Mouse (Mus musculus): ENCODE results near the gene Dst. TPM values are rescaled to one million over a fixed set of nuclear protein-coding genes. Genes with fewer than 3 reads are reported as not detected.

Dst gene
- total and polyA plus RNA-seq, 3 experiments = 9.1 to 28.0 (median 20.5) TPM

GRCm38 (mm10) chr1:34002321-34002720 lies 94.3 kb downstream of the Dst start:
- no peaks in the 10 kb centered on the region for H3K9me3 ChIP-seq (replicated peaks; ENCODE audit: low read length)
- TF ChIP-seq ZNF384 (IDR thresholded peaks at IDR 0.05; ENCODE audit: low read depth, low read length) = no peak
- TF ChIP-seq RCOR1 (conservative IDR thresholded peaks at IDR 0.05; ENCODE audit: low read depth, low read length) = no peak
- TF ChIP-seq UBTF (IDR thresholded peaks at IDR 0.05; ENCODE audit: low read depth, low read length) = no peak
- TF ChIP-seq CHD2 (IDR thresholded peaks at IDR 0.05; ENCODE audit: low read length) = no peak
- TF ChIP-seq RAD21 (IDR thresholded peaks at IDR 0.05; ENCODE audit: low read depth, low read length) = no peak
- no peak for TF ChIP-seq MAX (IDR thresholded peaks at IDR 0.05; ENCODE audit: low read length)
- TF ChIP-seq POLR2AphosphoS2 (IDR thresholded peaks at IDR 0.05; ENCODE audit: low read depth, low read length) = no peak
- no peak for TF ChIP-seq MYC (IDR thresholded peaks at IDR 0.05; ENCODE audit: low read depth, low read length)
- no peak for TF ChIP-seq ZMIZ1 (IDR thresholded peaks at IDR 0.05; ENCODE audit: low read depth, low read length)
- no peak for TF ChIP-seq PAX5 (IDR thresholded peaks at IDR 0.05; ENCODE audit: low read length)
- no peak for TF ChIP-seq USF1 (IDR thresholded peaks at IDR 0.05; ENCODE audit: low read depth, low read length)
- no peak for TF ChIP-seq TBP (conservative IDR thresholded peaks at IDR 0.05; ENCODE audit: low read depth, low read length)
- no peak for TF ChIP-seq JUND (conservative IDR thresholded peaks at IDR 0.05; ENCODE audit: low read depth, low read length)
- TF ChIP-seq IRF4 (IDR thresholded peaks at IDR 0.05; ENCODE audit: low read depth, low read length) = no peak
- TF ChIP-seq GABPA (IDR thresholded peaks at IDR 0.05; ENCODE audit: insufficient replicate concordance, low read depth, low read length) = no peak
- DNase-seq (ENCODE audit: extremely low read depth) = no peak
- in situ Hi-C loops (cut with MboI; ENCODE audit: low pct_ligation_motif_present, low pct_unique_long_range_greater_than_20kb, low sequenced_read_pairs) (loop anchor here (10.0 kb wide), 1 partner anchor 162 kb away; no protein-coding TSS in a partner anchor), dilution Hi-C loops (cut with MboI; ENCODE audit: extremely low pct_ligation_motif_present, extremely low pct_unique_long_range_greater_than_20kb, low sequenced_read_pairs) (no loop called here)
- no peaks in the 10 kb centered on the region for H3K79me2 ChIP-seq (replicated peaks; ENCODE audit: control insufficient read depth, extremely low read depth, insufficient read depth, poor library complexity, severe bottlenecking)
- no peak overlapping the region for H3K4me3 ChIP-seq (replicated peaks in 1 of 3; ENCODE audit: low read depth in 2 of 3, low read length in 2 of 3, poor library complexity in 1 of 3)
- H3K4me2 ChIP-seq (ENCODE audit: insufficient read depth, low read depth, poor library complexity, severe bottlenecking) = no peak overlapping the region
- H3K27ac ChIP-seq (ENCODE audit: insufficient read depth, low read depth) = no peak overlapping the region
- H3K4me1 ChIP-seq (ENCODE audit: control insufficient read depth in 1 of 2, insufficient read depth in 2 of 2) = peaks cover 0 to 15% of the 10 kb centered on the region in 2 experiments; a peak in 2 of 4 replicates
- H3K9ac ChIP-seq (ENCODE audit: insufficient read depth, low read depth) = no peak overlapping the region
- H3K27me3 ChIP-seq (replicated peaks) = no peaks in the 10 kb centered on the region
- no peaks in the 10 kb centered on the region for H3K36me3 ChIP-seq (replicated peaks in 1 of 2; ENCODE audit: control insufficient read depth in 1 of 2, insufficient read depth in 1 of 2, low read length in 1 of 2)

- H3K4me2 ChIP-seq (ENCODE audit: insufficient read depth, low read depth, poor library complexity, severe bottlenecking) = no peak overlapping the region
- H3K79me2 ChIP-seq (replicated peaks; ENCODE audit: control insufficient read depth, extremely low read depth, insufficient read depth, poor library complexity, severe bottlenecking) = no peaks in the 10 kb centered on the region
- H3K9me3 ChIP-seq (replicated peaks; ENCODE audit: low read length) = no peaks in the 10 kb centered on the region
- no peak overlapping the region for H3K27ac ChIP-seq (ENCODE audit: insufficient read depth, low read depth)
- H3K27me3 ChIP-seq (replicated peaks) = no peaks in the 10 kb centered on the region
- no peak overlapping the region for H3K9ac ChIP-seq (ENCODE audit: insufficient read depth, low read depth)
- DNase-seq (ENCODE audit: extremely low read depth) = no peak
- dilution Hi-C loops (cut with MboI; ENCODE audit: extremely low pct_ligation_motif_present, extremely low pct_unique_long_range_greater_than_20kb, low sequenced_read_pairs) = no loop called here
- peaks cover 0 to 22% of the 10 kb centered on the region in 2 experiments; a peak in 2 of 4 replicates for H3K4me1 ChIP-seq (ENCODE audit: control insufficient read depth in 1 of 2, insufficient read depth in 2 of 2)
- in situ Hi-C loops (cut with MboI; ENCODE audit: low pct_ligation_motif_present, low pct_unique_long_range_greater_than_20kb, low sequenced_read_pairs) = loop anchor here (10.0 kb wide), 1 partner anchor 162 kb away; no protein-coding TSS in a partner anchor
- H3K36me3 ChIP-seq (replicated peaks in 1 of 2; ENCODE audit: control insufficient read depth in 1 of 2, insufficient read depth in 1 of 2, low read length in 1 of 2) = peaks cover 0 to 3% of the 10 kb centered on the region in 2 experiments
- H3K4me3 ChIP-seq (replicated peaks in 1 of 3; ENCODE audit: low read depth in 2 of 3, low read length in 2 of 3, poor library complexity in 1 of 3) = no peak overlapping the region
- TF ChIP-seq USF2 (conservative IDR thresholded peaks at IDR 0.05; ENCODE audit: low read depth, low read length) (no peak), SMC3 (IDR thresholded peaks at IDR 0.05; ENCODE audit: low read depth, low read length) (no peak), MEF2A (IDR thresholded peaks at IDR 0.05; ENCODE audit: borderline replicate concordance, low read depth, low read length) (no peak), UBTF (IDR thresholded peaks at IDR 0.05; ENCODE audit: low read depth, low read length) (no peak), MXI1 (IDR thresholded peaks at IDR 0.05; ENCODE audit: low read depth, low read length) (no peak), ZNF384 (IDR thresholded peaks at IDR 0.05; ENCODE audit: low read depth, low read length) (no peak), RAD21 (IDR thresholded peaks at IDR 0.05; ENCODE audit: low read depth, low read length) (no peak), NRF1 (IDR thresholded peaks at IDR 0.05; ENCODE audit: low read depth, low read length) (no peak), USF1 (IDR thresholded peaks at IDR 0.05; ENCODE audit: low read depth, low read length) (no peak), POLR2AphosphoS2 (IDR thresholded peaks at IDR 0.05; ENCODE audit: low read depth, low read length) (no peak), MAX (IDR thresholded peaks at IDR 0.05; ENCODE audit: low read length) (no peak)
Observed at GRCm38 (mm10) chr1:34002970-34003369, 94.9 kb downstream of the Dst start.
